Mouse (Mus musculus) bone marrow macrophage, adult 2 months (primary cell): ENCODE results near the gene Sufu.

Experiments
- CTCF ChIP-seq: IDR thresholded peaks from 2 replicates; pipeline ENCODE4 v1.5.1; 2012; ENCODE audit warnings: low read depth, mild to moderate bottlenecking, low read length, moderate library complexity
- POLR2A ChIP-seq: IDR thresholded peaks from 2 replicates; pipeline ENCODE4 v1.6.1; 2012; ENCODE audit warnings: mild to moderate bottlenecking, low read depth, low read length, borderline replicate concordance

DNA sequence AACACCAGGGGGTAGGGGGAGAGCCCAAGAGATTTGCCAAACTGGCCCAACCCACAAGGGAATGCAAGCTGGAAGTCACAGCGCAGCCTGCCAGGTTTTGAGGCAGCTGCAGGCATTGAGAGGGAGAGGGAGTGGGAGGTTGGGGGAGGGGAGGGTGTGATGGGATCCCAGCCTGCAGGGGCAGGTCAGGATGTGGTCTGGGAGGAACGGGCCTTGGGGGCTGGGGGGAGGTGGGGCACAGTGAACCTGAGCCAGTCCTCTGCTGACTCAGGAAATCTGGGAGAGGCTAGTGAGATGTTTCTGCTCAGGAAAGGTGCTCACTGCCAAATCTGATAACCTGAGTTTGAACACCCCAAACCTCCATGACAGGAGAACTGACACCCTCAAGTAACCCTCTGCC is 93.9 kb downstream of the Sufu start:
- no peak for TF ChIP-seq POLR2A
- TF ChIP-seq CTCF: no peak
